Mouse (Mus musculus): Measurements from ENCODE around the gene Olfr490. TPM values are rescaled to one million over a fixed set of nuclear protein-coding genes. Genes with fewer than 3 reads are reported as not detected.

Olfr490 gene
- not detected for total RNA-seq (2021)

DNA sequence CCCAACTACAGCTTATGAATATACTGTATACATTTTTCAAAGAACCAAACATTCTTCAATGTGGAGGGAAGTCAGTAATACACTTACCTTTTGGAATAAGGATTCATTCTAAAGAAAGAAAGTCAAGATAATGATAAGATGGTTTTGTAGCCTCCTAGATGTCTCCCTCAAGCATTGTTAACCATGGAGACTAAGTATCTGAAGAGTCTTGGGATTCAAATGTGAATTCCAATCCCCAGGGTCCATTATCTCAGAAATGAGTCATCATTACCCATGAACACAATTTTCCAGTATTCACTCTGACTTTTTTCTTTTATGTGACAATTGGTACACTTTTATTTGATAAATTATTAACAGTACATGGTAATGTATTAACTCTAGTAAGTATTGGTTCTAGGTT is at the start of gene Olfr490:
Gene Olfr490, minus strand, starts transcription at position 101 of the 400 bp plus-strand sequence.
- intact Hi-C loops (cut with DNase I): no loop called here

GRCm38 (mm10) chr7:108323574-108323973 is 34.8 kb upstream of the Olfr490 start, which contains the start of gene Olfr492:
Gene Olfr492 (minus strand): TSS chr7:108323674.
- intact Hi-C loops (cut with DNase I): no loop called here
- DNase-seq (ENCODE audit: extremely low spot score in 1 of 2, low spot score in 2 of 2): no peak

More for the DNA sequence above, at the start of gene Olfr490:
- DNase-seq (ENCODE audit: extremely low spot score in 1 of 2, low spot score in 2 of 2): no peak

DNA sequence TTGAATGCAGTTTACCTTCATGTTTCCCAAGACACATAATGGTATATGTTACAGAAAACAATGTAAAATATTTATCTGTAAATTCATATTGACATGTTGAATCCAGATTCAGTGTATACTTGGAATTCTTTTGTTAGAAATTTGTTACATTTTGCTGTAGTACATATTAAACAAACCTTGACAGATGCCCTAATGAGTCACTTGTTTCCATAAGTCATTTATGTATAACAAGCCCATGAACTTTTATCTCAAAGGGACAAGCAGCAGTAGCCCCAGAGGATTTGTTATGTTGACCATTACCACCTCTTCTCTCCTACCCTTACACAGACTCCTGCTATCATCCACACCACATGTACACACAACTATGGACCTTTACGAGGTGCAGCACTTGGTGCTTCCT is 24.4 kb upstream of the Olfr490 start, which contains the start of gene Olfr491:
Gene Olfr491, plus strand, starts transcription at position 301 of the 400 bp plus-strand sequence.
- DNase-seq (ENCODE audit: extremely low spot score in 1 of 2, low spot score in 2 of 2): no peak
- intact Hi-C loops (cut with DNase I): no loop called here

- intact Hi-C loops (cut with DNase I): no loop called here
- DNase-seq (ENCODE audit: extremely low spot score in 1 of 2, low spot score in 2 of 2): no peak
Observed at GRCm38 (mm10) chr7:108258247-108258646, 30.5 kb downstream of the Olfr490 start, which contains the start of gene Olfr488. Gene Olfr488 (minus strand): TSS chr7:108258347.

Other genes with a start within 250 kb of the Olfr490 start
- not detected for gene Olfr479, start 238.2 kb downstream of the Olfr490 start, total RNA-seq (2021)
- gene Olfr480, start 221.6 kb downstream of the Olfr490 start, total RNA-seq (2021): not detected
- not detected for gene Olfr481, start 209.1 kb downstream of the Olfr490 start, total RNA-seq (2021)
- 1 to 10 TPM; 1.5 to 1.7 TPM for gene Olfr482, start 191.3 kb downstream of the Olfr490 start, total RNA-seq (2021)
- not detected for gene Olfr483, start 188.1 kb downstream of the Olfr490 start, total RNA-seq (2021)
- gene Olfr484, start 161.5 kb downstream of the Olfr490 start, total RNA-seq (2021): not detected
- not detected for gene Olfr485, start 129.1 kb downstream of the Olfr490 start, total RNA-seq (2021)
- gene Olfr486, start 116.2 kb downstream of the Olfr490 start, total RNA-seq (2021): not detected
- gene Olfr487, start 74.3 kb downstream of the Olfr490 start, total RNA-seq (2021): not detected
- gene Olfr488, start 30.6 kb downstream of the Olfr490 start, total RNA-seq (2021): not detected
- not detected for gene Olfr491, start 24.5 kb upstream of the Olfr490 start, total RNA-seq (2021)
- not detected for gene Olfr492, start 34.7 kb upstream of the Olfr490 start, total RNA-seq (2021)
- not detected for gene Olfr493, start 58.0 kb upstream of the Olfr490 start, total RNA-seq (2021)
- gene Olfr494, start 76.4 kb upstream of the Olfr490 start, total RNA-seq (2021): not detected
- gene Olfr495, start 104.2 kb upstream of the Olfr490 start, total RNA-seq (2021): not detected
- gene Olfr497, start 131.5 kb upstream of the Olfr490 start, total RNA-seq (2021): not detected
- not detected for gene Olfr498, start 176.4 kb upstream of the Olfr490 start, total RNA-seq (2021)
- gene Olfr502, start 236.1 kb upstream of the Olfr490 start, total RNA-seq (2021): not detected

Measured in left cerebral cortex, postnatal 10 days (tissue).